Mouse (Mus musculus) lung, postnatal 0 days (tissue): ENCODE results near the gene Kif3a. TPM values are rescaled to one million over a fixed set of nuclear protein-coding genes. Genes with fewer than 3 reads are reported as not detected.
A peak's percentile ranks its signal among the peaks of the same experiment; 100 is the strongest.

Experiments
- ATAC-seq: fragments of 200-750 bp; cut with Nextera tagmentation; 2 replicates; pipeline ENCODE4 v1.8.0; 2017; ENCODE audit warnings: moderate library complexity
- DNase-seq: peaks from one replicate; pipeline ENCODE4 v3.0.0-alpha.2; 2016; ENCODE audit warnings: low spot score
- H3K27ac ChIP-seq: fragments of 300-500 bp; sonication (generic); 2 replicates; pipeline ENCODE4 v1.5.1; 2014; ENCODE audit warnings: antibody characterized with exemption, mild to moderate bottlenecking, low read length, mixed read lengths
- H3K27me3 ChIP-seq: fragments of 300-500 bp; sonication (generic); replicated peaks from 2 replicates; pipeline ENCODE4 v1.6.1; 2014; ENCODE audit warnings: low read length, mixed read lengths; ENCODE audit not compliant: insufficient read depth
- H3K36me3 ChIP-seq: fragments of 300-500 bp; sonication (generic); 2 replicates; pipeline ENCODE4 v1.6.1; 2014; ENCODE audit warnings: low read length, mixed read lengths; ENCODE audit not compliant: insufficient read depth
- H3K4me1 ChIP-seq: fragments of 300-500 bp; sonication (generic); 2 replicates; pipeline ENCODE4 v1.6.1; 2014; ENCODE audit warnings: antibody characterized with exemption, low read depth, low read length, mixed read lengths; ENCODE audit not compliant: insufficient read depth
- H3K4me2 ChIP-seq: fragments of 300-500 bp; sonication (generic); replicated peaks from 2 replicates; pipeline ENCODE4 v1.6.1; 2014; ENCODE audit warnings: low read depth, mild to moderate bottlenecking, low read length, moderate library complexity, mixed read lengths
- H3K4me3 ChIP-seq: fragments of 300-500 bp; sonication (generic); 2 replicates; pipeline ENCODE4 v1.5.1; 2014; ENCODE audit warnings: low read depth, low read length
- H3K9ac ChIP-seq: fragments of 300-500 bp; sonication (generic); replicated peaks from 2 replicates; pipeline ENCODE4 v1.6.1; 2014; ENCODE audit warnings: low read depth, mild to moderate bottlenecking
- H3K9me3 ChIP-seq: fragments of 300-500 bp; sonication (generic); 2 replicates; pipeline ENCODE4 v1.6.1; 2016; ENCODE audit warnings: low read length, mixed read lengths
- CTCF ChIP-seq: IDR thresholded peaks from 2 replicates; pipeline ENCODE4 v1.5.1; 2016; ENCODE audit warnings: antibody characterized with exemption, mild to moderate bottlenecking
- EP300 ChIP-seq: IDR thresholded peaks from 2 replicates; pipeline ENCODE4 v1.6.1; 2016; ENCODE audit warnings: antibody characterized with exemption, mild to moderate bottlenecking, control low read depth
- WGBS: fragments of 180-500 bp; shearing (Covaris S2); extraction: QIAGEN DNeasy Blood & Tissue Kit; methylation state at CpG from one replicate; pipeline ENCODE4 v1.1.7; 2014; 5-methylcytosine and 5-hydroxymethylcytosine counted together
- polyA plus RNA-seq: library from polyadenylated mRNA; unstranded; fragments of >200 nt; fragmentation: Nextera tagmentation; extraction: Ambion mirVana; gene quantifications from 2 replicates; pipeline ENCODE4 v1.2.1, GENCODE M21; 2015

The Kif3a gene
- polyA plus RNA-seq, 1 experiment from 2014 or later = 39.9 TPM

DNA sequence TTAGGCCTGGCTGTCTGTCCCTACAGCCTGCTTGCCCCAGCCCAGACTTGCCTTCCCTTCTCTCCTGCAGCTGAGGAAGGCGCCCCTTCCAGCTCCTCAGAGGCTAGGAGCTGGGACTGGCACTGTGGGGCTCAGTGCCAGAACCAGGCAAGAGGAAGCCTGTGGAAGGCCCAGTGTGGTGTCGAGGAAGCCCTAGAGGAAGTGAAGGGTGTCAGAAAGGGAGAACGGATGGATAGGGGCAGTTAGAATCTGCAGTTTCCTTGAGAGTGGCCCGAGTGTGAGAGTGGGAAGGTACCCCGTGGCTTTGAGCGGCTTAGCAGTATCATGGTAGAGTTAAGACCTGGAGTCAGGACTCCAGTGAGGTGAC, 55.2 kb downstream of the Kif3a start:
- Histone ChIP-seq H3K27ac (no peak overlapping the region), H3K27me3 (no peaks in the 10 kb centered on the region), H3K36me3 (no peaks in the 10 kb centered on the region), H3K4me2 (no peak overlapping the region), H3K4me1 (no peaks in the 10 kb centered on the region), H3K4me3 (no peak overlapping the region), H3K9me3 (no peaks in the 10 kb centered on the region), H3K9ac (no peak overlapping the region)
- TF ChIP-seq EP300 = no peak
- TF ChIP-seq CTCF = no peak
- DNase-seq = no peak
- no peak for ATAC-seq
- 59% methylated on average over 6 of the region's 6 CpGs for whole genome bisulfite sequencing

DNA sequence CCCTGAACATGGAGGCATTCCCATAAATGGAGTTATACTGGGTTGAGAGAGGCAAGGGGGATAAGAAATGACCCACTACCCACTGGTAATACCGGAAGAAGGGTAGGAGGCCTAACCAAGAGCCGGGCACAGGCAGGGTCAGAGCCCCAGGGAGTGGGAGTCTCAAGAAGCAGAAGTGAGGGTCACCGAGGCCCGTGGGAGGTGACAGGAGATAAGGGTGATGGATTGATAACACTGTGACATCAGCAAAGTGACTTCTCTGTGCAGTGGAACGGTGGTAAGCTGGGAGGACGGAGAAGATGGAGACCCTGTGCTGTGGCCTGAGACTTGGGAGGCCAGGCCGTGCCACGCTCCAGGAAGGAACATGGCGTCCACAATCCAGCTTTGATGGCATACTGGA, 56.4 kb downstream of the Kif3a start:
- Histone ChIP-seq H3K27ac (no peak overlapping the region), H3K9ac (no peak overlapping the region), H3K27me3 (no peaks in the 10 kb centered on the region), H3K36me3 (no peaks in the 10 kb centered on the region), H3K9me3 (no peaks in the 10 kb centered on the region), H3K4me3 (no peak overlapping the region), H3K4me1 (no peaks in the 10 kb centered on the region), H3K4me2 (no peak overlapping the region)
- no peak for ATAC-seq
- DNase-seq = no peak
- WGBS = 66% methylated on average over 9 of the region's 9 CpGs
- no peak for TF ChIP-seq CTCF
- no peak for TF ChIP-seq EP300

DNA sequence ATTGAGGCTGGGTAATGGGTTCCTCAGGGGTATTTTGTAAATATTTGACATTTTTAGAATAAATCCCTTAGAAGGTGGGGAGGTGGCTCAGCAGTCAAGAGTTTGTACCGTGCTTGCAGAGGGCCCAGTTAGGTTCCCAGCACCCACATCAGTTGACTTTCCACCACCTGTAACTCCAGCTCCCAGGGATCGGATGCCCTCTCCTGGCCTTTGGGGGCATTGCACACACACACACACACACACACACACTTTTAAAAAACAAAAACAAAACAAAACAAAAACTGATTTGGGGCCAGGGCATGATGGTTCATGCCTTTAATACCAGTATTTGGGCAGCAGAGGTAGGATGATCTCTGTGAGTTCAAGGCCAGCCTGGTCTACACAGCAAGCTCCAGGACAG, 56.9 kb downstream of the Kif3a start:
- H3K27me3 ChIP-seq = no peaks in the 10 kb centered on the region
- 85% methylated on average over 2 of the region's 2 CpGs for WGBS

GRCm38 (mm10) chr11:53626802-53627373, 59.7 kb downstream of the Kif3a start:
- WGBS = 65% methylated on average over 17 of the region's 17 CpGs
- Histone ChIP-seq H3K4me3 (no peak overlapping the region), H3K4me1 (no peaks in the 10 kb centered on the region), H3K4me2 (no peak overlapping the region), H3K9me3 (no peaks in the 10 kb centered on the region), H3K27ac (no peak overlapping the region), H3K36me3 (no peaks in the 10 kb centered on the region), H3K27me3 (no peaks in the 10 kb centered on the region), H3K9ac (no peak overlapping the region)
- DNase-seq (no peak), ATAC-seq (no peak)
- TF ChIP-seq EP300 = no peak
- TF ChIP-seq CTCF = no peak

More for the DNA sequence above, 56.9 kb downstream of the Kif3a start:
- TF ChIP-seq EP300 = no peak
- TF ChIP-seq CTCF = peak; percentile 18; the same call in 1 of the 2 replicates
- no peak overlapping the region for H3K4me2 ChIP-seq
- no peak overlapping the region for H3K9ac ChIP-seq
- DNase-seq (no peak), ATAC-seq (no peak)
- H3K27ac ChIP-seq = no peak overlapping the region
- no peaks in the 10 kb centered on the region for H3K36me3 ChIP-seq
- no peaks in the 10 kb centered on the region for H3K9me3 ChIP-seq
- H3K4me1 ChIP-seq = no peaks in the 10 kb centered on the region
- no peak overlapping the region for H3K4me3 ChIP-seq

- H3K4me1 ChIP-seq = no peaks in the 10 kb centered on the region
- peak; percentile 85 for DNase-seq
- ATAC-seq = peak; percentile 65
- no peaks in the 10 kb centered on the region for H3K27me3 ChIP-seq
- no peak overlapping the region for H3K4me2 ChIP-seq
- TF ChIP-seq EP300 = no peak
- peak; percentile 95 for TF ChIP-seq CTCF
- 9% methylated on average over 1 of the region's 1 CpGs for WGBS
- no peak overlapping the region for H3K4me3 ChIP-seq
- H3K36me3 ChIP-seq = no peaks in the 10 kb centered on the region
- no peak overlapping the region for H3K27ac ChIP-seq
- H3K9ac ChIP-seq = no peak overlapping the region
- H3K9me3 ChIP-seq = no peaks in the 10 kb centered on the region
These were observed 60.7 kb downstream of the Kif3a start for GRCm38 (mm10) chr11:53627859-53628258.

- Histone ChIP-seq H3K4me3 (no peak overlapping the region), H3K36me3 (no peaks in the 10 kb centered on the region), H3K9me3 (no peaks in the 10 kb centered on the region), H3K4me1 (0 out of 2 replicates have a peak, but pooled peaks cover 6% of the 10 kb centered on the region), H3K27me3 (no peaks in the 10 kb centered on the region), H3K4me2 (no peak overlapping the region), H3K9ac (no peak overlapping the region), H3K27ac (no peak overlapping the region)
- no peak for TF ChIP-seq EP300
- TF ChIP-seq CTCF = peak; percentile 65
- 74% methylated on average over 14 of the region's 14 CpGs for WGBS
- ATAC-seq (no peak), DNase-seq (peak; percentile 10)
These were observed 65.0 kb downstream of the Kif3a start for GRCm38 (mm10) chr11:53632122-53632733.
